Mouse (Mus musculus): Measurements from ENCODE around the gene Ikzf1.

- TF ChIP-seq POLR2A (IDR thresholded peaks at IDR 0.05; ENCODE audit: insufficient read depth, low read depth, low read length) (no peak), EP300 (IDR thresholded peaks at IDR 0.05; ENCODE audit: insufficient read depth, low read depth, low read length) (no peak), CTCF (IDR thresholded peaks at IDR 0.05) (no peak)
Measured at GRCm38 (mm10) chr11:11805951-11806350, 121.1 kb downstream of the Ikzf1 start.
